Mouse (Mus musculus): Measurements from ENCODE around the gene Ell. TPM values are rescaled to one million over a fixed set of nuclear protein-coding genes. Genes with fewer than 3 reads are reported as not detected.
"Not testable (repeated sequence)": the region's sequence is repeated elsewhere in the genome, so short reads cannot be mapped to it uniquely, and the experiment has no call there.

The Ell gene
- polyA plus RNA-seq, 1 experiment from 2014 or later: 18.6 TPM

- Histone ChIP-seq H3K27ac (ENCODE audit: low read length) (no peak overlapping the region), H3K4me1 (ENCODE audit: control insufficient read depth, insufficient read depth, low read length) (no peaks in the 10 kb centered on the region), H3K4me2 (ENCODE audit: low read depth, low read length) (no peak overlapping the region), H3K36me3 (ENCODE audit: control insufficient read depth, insufficient read depth, low read length) (peaks cover 23% of the 10 kb centered on the region), H3K4me3 (replicated peaks; ENCODE audit: low read length) (no peak overlapping the region), H3K9me3 (replicated peaks; ENCODE audit: control insufficient read depth, low read length) (no peaks in the 10 kb centered on the region), H3K27me3 (ENCODE audit: control insufficient read depth, insufficient read depth, low read length) (no peaks in the 10 kb centered on the region), H3K9ac (ENCODE audit: low read length) (no peak overlapping the region)
- WGBS: 47% methylated on average over 7 of the region's 7 CpGs
- peak; percentile 28; the same call in 1 of the 2 replicates for ATAC-seq (ENCODE audit: insufficient read depth, low FRiP score)
Observed at GRCm38 (mm10) chr8:70585258-70585652, 46.0 kb downstream of the Ell start.

GRCm38 (mm10) chr8:70587955-70588354, 48.7 kb downstream of the Ell start:
- 83% methylated on average over 4 of the region's 4 CpGs for WGBS
- H3K4me1 ChIP-seq (ENCODE audit: control insufficient read depth, insufficient read depth, low read length); ATAC-seq (ENCODE audit: insufficient read depth, low FRiP score); H3K27ac ChIP-seq (ENCODE audit: low read length); H3K9ac ChIP-seq (ENCODE audit: low read length); H3K9me3 ChIP-seq (replicated peaks; ENCODE audit: control insufficient read depth, low read length); H3K4me2 ChIP-seq (ENCODE audit: low read depth, low read length); H3K4me3 ChIP-seq (replicated peaks; ENCODE audit: low read length); H3K27me3 ChIP-seq (ENCODE audit: control insufficient read depth, insufficient read depth, low read length): not testable (repeated sequence)
- 0 out of 2 replicates have a peak, but pooled peaks cover 12% of the 10 kb centered on the region for H3K36me3 ChIP-seq (ENCODE audit: control insufficient read depth, insufficient read depth, low read length)

- H3K27ac ChIP-seq (ENCODE audit: low read length): no peak overlapping the region
- no peaks in the 10 kb centered on the region for H3K9me3 ChIP-seq (replicated peaks; ENCODE audit: control insufficient read depth, low read length)
- ATAC-seq (ENCODE audit: insufficient read depth, low FRiP score): no peak
- H3K4me2 ChIP-seq (ENCODE audit: low read depth, low read length): no peak overlapping the region
- H3K27me3 ChIP-seq (ENCODE audit: control insufficient read depth, insufficient read depth, low read length): no peaks in the 10 kb centered on the region
- H3K4me1 ChIP-seq (ENCODE audit: control insufficient read depth, insufficient read depth, low read length): peaks cover 24% of the 10 kb centered on the region
- H3K36me3 ChIP-seq (ENCODE audit: control insufficient read depth, insufficient read depth, low read length): 0 out of 2 replicates have a peak, but pooled peaks cover 11% of the 10 kb centered on the region
- no peak overlapping the region for H3K9ac ChIP-seq (ENCODE audit: low read length)
- 86% methylated on average over 12 of the region's 12 CpGs for WGBS
- no peak overlapping the region for H3K4me3 ChIP-seq (replicated peaks; ENCODE audit: low read length)
Observed at GRCm38 (mm10) chr8:70591569-70591968, 52.3 kb downstream of the Ell start.

DNA sequence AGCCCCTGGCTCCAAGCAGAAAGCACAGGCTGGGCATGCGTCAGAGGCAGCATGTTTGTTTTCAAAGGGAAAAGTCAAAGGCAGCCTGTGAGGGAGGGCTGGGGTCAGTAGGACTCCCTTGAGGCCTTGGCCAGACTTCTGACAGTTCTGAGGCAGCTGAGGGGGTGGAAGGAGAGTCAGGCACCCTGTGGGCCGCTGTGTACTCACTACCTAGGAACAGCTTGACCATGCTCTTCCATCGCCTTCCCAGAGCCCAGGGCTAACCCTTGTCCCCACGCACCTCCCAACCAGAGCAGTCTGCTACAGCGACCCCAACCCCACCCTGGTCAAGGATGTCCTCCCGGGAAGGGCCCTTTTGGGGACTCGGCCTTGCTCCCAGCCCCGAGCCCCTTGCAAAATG, 53.9 kb downstream of the Ell start:
- 41% methylated on average over 8 of the region's 8 CpGs for WGBS
- no peak for ATAC-seq (ENCODE audit: insufficient read depth, low FRiP score)
- H3K4me2 ChIP-seq (ENCODE audit: low read depth, low read length): peak overlapping the region; percentile 99
- peak overlapping the region; percentile 86 for H3K27ac ChIP-seq (ENCODE audit: low read length)
- no peaks in the 10 kb centered on the region for H3K27me3 ChIP-seq (ENCODE audit: control insufficient read depth, insufficient read depth, low read length)
- H3K9ac ChIP-seq (ENCODE audit: low read length): peak overlapping the region; percentile 70; the same call in 1 of the 2 replicates
- peak overlapping the region; percentile 55; the same call in 1 of the 2 replicates for H3K4me3 ChIP-seq (replicated peaks; ENCODE audit: low read length)
- H3K4me1 ChIP-seq (ENCODE audit: control insufficient read depth, insufficient read depth, low read length): peaks cover 40% of the 10 kb centered on the region
- H3K36me3 ChIP-seq (ENCODE audit: control insufficient read depth, insufficient read depth, low read length): 0 out of 2 replicates have a peak, but pooled peaks cover 13% of the 10 kb centered on the region
- no peaks in the 10 kb centered on the region for H3K9me3 ChIP-seq (replicated peaks; ENCODE audit: control insufficient read depth, low read length)

DNA sequence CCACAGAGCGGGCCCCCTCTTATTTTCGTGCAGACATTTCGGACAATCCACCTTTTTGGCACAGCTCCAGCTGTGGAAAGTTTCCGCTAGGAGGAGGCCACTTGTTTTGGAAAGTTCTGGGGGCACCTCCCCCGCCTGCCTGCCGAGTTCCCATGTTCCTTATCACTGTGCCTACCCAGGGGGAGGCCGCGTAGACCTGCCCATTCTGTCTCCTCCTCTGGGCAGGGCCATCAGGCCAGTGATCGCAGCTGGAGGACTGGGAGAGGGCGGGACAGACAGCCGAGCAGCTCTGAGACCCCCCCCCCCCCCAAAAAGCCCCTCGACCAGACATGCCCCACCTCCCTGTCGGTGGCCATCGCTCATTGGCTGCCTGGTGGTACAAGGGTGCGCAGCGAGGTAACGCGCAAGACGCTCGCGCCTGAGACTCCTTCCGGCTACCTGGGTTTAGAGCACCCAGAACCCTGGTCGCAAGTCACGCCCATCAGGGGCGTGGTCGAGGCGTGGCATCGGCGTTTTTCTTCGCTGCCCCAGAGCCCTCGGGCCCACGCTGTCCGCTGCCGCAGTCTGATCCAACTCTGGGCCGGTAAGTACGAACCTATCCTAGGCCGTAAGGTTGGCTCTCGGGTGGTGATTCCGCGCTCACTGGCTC, 54.8 kb downstream of the Ell start, which contains the start of gene Isyna1:
Gene Isyna1, plus strand, starts transcription at position 413 of the 649 bp plus-strand sequence.
- 0 out of 2 replicates have a peak, but pooled peaks cover 10% of the 10 kb centered on the region for H3K36me3 ChIP-seq (ENCODE audit: control insufficient read depth, insufficient read depth, low read length)
- 0% methylated on average over 40 of the region's 40 CpGs for WGBS

GRCm38 (mm10) chr8:70594621-70595564, 55.6 kb downstream of the Ell start:
- peak overlapping the region; percentile 86 for H3K27ac ChIP-seq (ENCODE audit: low read length)
- peaks cover 57% of the 10 kb centered on the region for H3K4me1 ChIP-seq (ENCODE audit: control insufficient read depth, insufficient read depth, low read length)
- peak overlapping the region; percentile 70 for H3K9ac ChIP-seq (ENCODE audit: low read length)
- no peaks in the 10 kb centered on the region for H3K27me3 ChIP-seq (ENCODE audit: control insufficient read depth, insufficient read depth, low read length)
- 9% methylated on average over 82 of the region's 82 CpGs for WGBS
- ATAC-seq (ENCODE audit: insufficient read depth, low FRiP score): peak; percentile 8; the same call in 1 of the 2 replicates
- H3K9me3 ChIP-seq (replicated peaks; ENCODE audit: control insufficient read depth, low read length): no peaks in the 10 kb centered on the region
- peak overlapping the region; percentile 99 for H3K4me2 ChIP-seq (ENCODE audit: low read depth, low read length)
- peak overlapping the region; percentile 55 for H3K4me3 ChIP-seq (replicated peaks; ENCODE audit: low read length)
- 0 out of 2 replicates have a peak, but pooled peaks cover 6% of the 10 kb centered on the region for H3K36me3 ChIP-seq (ENCODE audit: control insufficient read depth, insufficient read depth, low read length)

More for the DNA sequence above, 54.8 kb downstream of the Ell start, which contains the start of gene Isyna1:
- Histone ChIP-seq H3K4me3 (replicated peaks; ENCODE audit: low read length) (peak within 1 kb of the TSS; percentile 55), H3K4me2 (ENCODE audit: low read depth, low read length) (peak within 1 kb of the TSS; percentile 99), H3K27me3 (ENCODE audit: control insufficient read depth, insufficient read depth, low read length) (no peaks in the 10 kb centered on the region), H3K9me3 (replicated peaks; ENCODE audit: control insufficient read depth, low read length) (no peaks in the 10 kb centered on the region), H3K27ac (ENCODE audit: low read length) (peak within 1 kb of the TSS; percentile 86), H3K4me1 (ENCODE audit: control insufficient read depth, insufficient read depth, low read length) (peaks cover 48% of the 10 kb centered on the region), H3K9ac (ENCODE audit: low read length) (peak within 1 kb of the TSS; percentile 70)
- ATAC-seq (ENCODE audit: insufficient read depth, low FRiP score): peak; percentile 90

- Histone ChIP-seq H3K4me1 (ENCODE audit: control insufficient read depth, insufficient read depth, low read length) (peaks cover 64% of the 10 kb centered on the region), H3K36me3 (ENCODE audit: control insufficient read depth, insufficient read depth, low read length) (0 out of 2 replicates have a peak, but pooled peaks cover 3% of the 10 kb centered on the region), H3K9me3 (replicated peaks; ENCODE audit: control insufficient read depth, low read length) (no peaks in the 10 kb centered on the region), H3K27me3 (ENCODE audit: control insufficient read depth, insufficient read depth, low read length) (no peaks in the 10 kb centered on the region), H3K9ac (ENCODE audit: low read length) (no peak overlapping the region), H3K4me3 (replicated peaks; ENCODE audit: low read length) (no peak overlapping the region), H3K4me2 (ENCODE audit: low read depth, low read length) (no peak overlapping the region), H3K27ac (ENCODE audit: low read length) (no peak overlapping the region)
- ATAC-seq (ENCODE audit: insufficient read depth, low FRiP score): no peak
- 95% methylated on average over 12 of the region's 12 CpGs for WGBS
Observed at GRCm38 (mm10) chr8:70595811-70596210, 56.6 kb downstream of the Ell start.

- H3K27ac ChIP-seq (ENCODE audit: low read length): no peak overlapping the region
- 92% methylated on average over 18 of the region's 18 CpGs for WGBS
- ATAC-seq (ENCODE audit: insufficient read depth, low FRiP score): no peak
- H3K36me3 ChIP-seq (ENCODE audit: control insufficient read depth, insufficient read depth, low read length): 0 out of 2 replicates have a peak, but pooled peaks cover 3% of the 10 kb centered on the region
- H3K4me1 ChIP-seq (ENCODE audit: control insufficient read depth, insufficient read depth, low read length): peaks cover 68% of the 10 kb centered on the region
- no peak overlapping the region for H3K9ac ChIP-seq (ENCODE audit: low read length)
- no peak overlapping the region for H3K4me3 ChIP-seq (replicated peaks; ENCODE audit: low read length)
- no peaks in the 10 kb centered on the region for H3K9me3 ChIP-seq (replicated peaks; ENCODE audit: control insufficient read depth, low read length)
- no peaks in the 10 kb centered on the region for H3K27me3 ChIP-seq (ENCODE audit: control insufficient read depth, insufficient read depth, low read length)
- no peak overlapping the region for H3K4me2 ChIP-seq (ENCODE audit: low read depth, low read length)
Observed at GRCm38 (mm10) chr8:70596216-70596615, 57.0 kb downstream of the Ell start.
